Mouse (Mus musculus) myocyte (in vitro differentiated cells): ENCODE data around the gene Btbd35f22.
"Not testable (repeated sequence)": the region's sequence is repeated elsewhere in the genome, so short reads cannot be mapped to it uniquely, and the experiment has no call there.

Source experiments
- CEBPB ChIP-seq: IDR thresholded peaks from 2 replicates; pipeline ENCODE4 v1.6.1; 2011; ENCODE audit warnings: mild to moderate bottlenecking, moderate library complexity; ENCODE audit not compliant: poor library complexity, insufficient read depth, severe bottlenecking
- POLR2A ChIP-seq: IDR thresholded peaks from one replicate; pipeline ENCODE4 v1.6.1; 2011; ENCODE audit warnings: low read depth, mild to moderate bottlenecking, control low read depth, moderate library complexity; ENCODE audit not compliant: insufficient read length
- POLR2AphosphoS2 ChIP-seq: IDR thresholded peaks from one replicate; pipeline ENCODE4 v1.6.1; 2011; ENCODE audit warnings: low read depth, control low read depth; ENCODE audit not compliant: insufficient read length
- SRF ChIP-seq: IDR thresholded peaks from one replicate; pipeline ENCODE4 v1.6.1; 2011; ENCODE audit warnings: low read depth; ENCODE audit not compliant: control insufficient read depth, insufficient read length
- TCF12 ChIP-seq: IDR thresholded peaks from one replicate; pipeline ENCODE4 v1.6.1; 2011; ENCODE audit warnings: mild to moderate bottlenecking, control low read depth; ENCODE audit not compliant: poor library complexity, insufficient read depth, severe bottlenecking
- USF1 ChIP-seq: IDR thresholded peaks from one replicate; pipeline ENCODE4 v1.6.1; 2011; ENCODE audit warnings: low read depth, mild to moderate bottlenecking, control low read depth, moderate library complexity

GRCm38 (mm10) chrX:32047529-32047928, at the start of gene Btbd35f22:
- TF ChIP-seq POLR2AphosphoS2, SRF, POLR2A, USF1, CEBPB, TCF12: not testable (repeated sequence)
